Mouse (Mus musculus): ENCODE measurements around the gene Tmem206.

GRCm38 (mm10) chr1:191378080-191378479 lies 52.4 kb downstream of the Tmem206 start:
- no peak for TF ChIP-seq CTCF (IDR thresholded peaks at IDR 0.05; ENCODE audit: low read depth)
- no peak for TF ChIP-seq EP300 (IDR thresholded peaks at IDR 0.05; ENCODE audit: low read depth)

All from liver, embryonic 14.5 days (tissue).